Mouse (Mus musculus): ENCODE results near the gene Lyplal1. TPM values are rescaled to one million over a fixed set of nuclear protein-coding genes. Genes with fewer than 3 reads are reported as not detected.

Gene Lyplal1
- 9.0 and 9.7 TPM in 2 replicates for polyA plus RNA-seq (2015; fragmentation: Nextera tagmentation; extraction: Ambion mirVana)

DNA sequence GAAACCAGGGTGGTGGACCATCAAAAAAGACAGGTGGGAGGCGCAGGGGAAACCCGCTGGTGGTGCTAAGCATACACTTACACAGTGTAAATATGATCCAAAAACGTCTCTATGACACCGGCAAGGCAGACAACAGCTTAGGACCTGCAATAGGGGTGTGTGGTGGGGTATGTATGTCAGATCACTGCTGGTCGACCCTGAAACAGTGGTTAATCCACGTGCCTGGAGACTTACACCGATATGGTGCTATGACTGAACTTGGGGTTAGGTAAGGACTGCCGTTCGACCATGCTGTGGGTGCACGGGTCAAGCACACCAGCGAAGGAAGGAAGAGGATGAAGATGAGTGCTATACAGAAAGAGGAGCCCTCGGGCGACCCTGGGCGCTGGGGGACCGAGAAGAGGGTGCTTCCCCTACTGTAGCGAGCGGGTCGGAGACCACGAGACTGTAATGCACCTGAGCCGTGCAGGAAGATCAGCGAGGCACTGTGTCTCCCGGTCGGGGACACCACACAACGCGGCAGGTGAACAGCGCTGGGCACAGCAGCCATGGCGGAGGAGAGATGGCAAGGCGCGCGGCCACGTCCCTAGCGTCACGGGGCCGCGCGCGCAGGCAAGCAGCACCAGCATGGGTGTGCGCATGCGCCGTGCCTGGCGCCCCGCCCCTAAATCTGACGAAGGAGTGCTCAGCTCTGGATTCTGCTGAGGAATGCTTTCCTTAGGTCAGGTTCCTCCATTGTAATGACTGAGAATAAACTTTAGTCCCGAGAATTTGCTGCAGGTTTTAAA, at the start of gene Lyplal1:
Gene Lyplal1, minus strand, starts transcription at position 610 of the 788 bp plus-strand sequence.
- Histone ChIP-seq H3K9me3 (replicated peaks; ENCODE audit: control insufficient read depth, low read length) (no peaks in the 10 kb centered on the region), H3K4me2 (ENCODE audit: low read depth, low read length) (peak within 1 kb of the TSS; percentile 79), H3K36me3 (ENCODE audit: control insufficient read depth, insufficient read depth) (no peaks in the 10 kb centered on the region), H3K9ac (ENCODE audit: low read length) (peak within 1 kb of the TSS; percentile 87), H3K4me1 (ENCODE audit: control insufficient read depth, insufficient read depth, low read length) (peaks cover 3% of the 10 kb centered on the region; the same call in 1 of the 2 replicates), H3K27me3 (ENCODE audit: control insufficient read depth, insufficient read depth, low read length) (no peaks in the 10 kb centered on the region), H3K27ac (ENCODE audit: low read length) (peak within 1 kb of the TSS; percentile 56), H3K4me3 (ENCODE audit: low read length) (peak within 1 kb of the TSS; percentile 72)
- 4% methylated on average over 44 of the region's 44 CpGs for WGBS
- peak; percentile 92 for ATAC-seq (replicated peaks; ENCODE audit: extremely low read depth, insufficient read depth, low FRiP score)

DNA sequence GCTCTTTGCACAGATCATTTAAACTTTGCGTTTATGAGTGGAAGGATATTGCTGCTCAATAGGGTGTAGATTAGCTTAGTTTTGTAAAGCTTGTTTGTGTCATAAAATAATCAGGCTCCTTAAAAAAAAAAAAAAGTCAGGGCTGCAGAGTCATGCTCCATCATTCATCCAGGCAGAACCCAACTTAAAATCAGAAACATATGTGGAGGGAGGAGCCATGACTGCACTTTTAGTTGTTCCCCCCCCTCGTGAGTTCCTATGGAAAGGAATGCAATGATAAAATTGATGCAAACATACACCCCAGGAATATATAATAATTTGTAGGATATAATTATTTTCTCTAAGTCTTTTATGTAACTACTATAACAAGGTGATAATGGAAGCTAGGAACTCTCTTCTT, 46.5 kb upstream of the Lyplal1 start:
- H3K36me3 ChIP-seq (ENCODE audit: control insufficient read depth, insufficient read depth): no peaks in the 10 kb centered on the region
- no peak overlapping the region for H3K4me2 ChIP-seq (ENCODE audit: low read depth, low read length)
- H3K9me3 ChIP-seq (replicated peaks; ENCODE audit: control insufficient read depth, low read length): no peaks in the 10 kb centered on the region
- 0 out of 2 replicates have a peak, but pooled peaks have one; percentile 18 for ATAC-seq (replicated peaks; ENCODE audit: extremely low read depth, insufficient read depth, low FRiP score)
- H3K27ac ChIP-seq (ENCODE audit: low read length): no peak overlapping the region
- WGBS: 65% methylated on average over 2 of the region's 2 CpGs
- H3K4me1 ChIP-seq (ENCODE audit: control insufficient read depth, insufficient read depth, low read length): no peaks in the 10 kb centered on the region
- H3K9ac ChIP-seq (ENCODE audit: low read length): no peak overlapping the region
- H3K4me3 ChIP-seq (ENCODE audit: low read length): no peak overlapping the region
- no peaks in the 10 kb centered on the region for H3K27me3 ChIP-seq (ENCODE audit: control insufficient read depth, insufficient read depth, low read length)

DNA sequence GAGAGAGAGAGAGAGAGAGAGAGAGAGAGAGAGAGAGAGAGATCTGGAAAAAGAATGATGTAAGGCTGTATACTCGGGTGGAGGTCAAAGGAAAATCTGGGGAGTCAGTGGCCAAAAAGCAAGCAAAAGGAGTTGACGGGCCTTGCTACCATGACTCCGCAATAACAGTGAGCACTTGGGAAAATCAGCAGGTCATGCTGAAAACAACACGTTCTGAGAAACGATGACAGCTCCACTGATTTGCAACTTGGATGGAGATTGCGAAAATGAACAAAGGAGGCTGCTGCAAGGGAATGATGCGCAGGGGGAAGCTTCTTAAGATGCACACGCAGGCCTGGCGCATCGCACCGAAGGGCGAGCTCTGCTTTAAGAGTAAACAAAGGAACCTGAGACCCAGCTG, 46.1 kb upstream of the Lyplal1 start:
- H3K4me1 ChIP-seq (ENCODE audit: control insufficient read depth, insufficient read depth, low read length): no peaks in the 10 kb centered on the region
- no peak overlapping the region for H3K4me2 ChIP-seq (ENCODE audit: low read depth, low read length)
- H3K36me3 ChIP-seq (ENCODE audit: control insufficient read depth, insufficient read depth): no peaks in the 10 kb centered on the region
- H3K27ac ChIP-seq (ENCODE audit: low read length): no peak overlapping the region
- no peak overlapping the region for H3K4me3 ChIP-seq (ENCODE audit: low read length)
- ATAC-seq (replicated peaks; ENCODE audit: extremely low read depth, insufficient read depth, low FRiP score): peak; percentile 45; the same call in 1 of the 2 replicates
- no peaks in the 10 kb centered on the region for H3K27me3 ChIP-seq (ENCODE audit: control insufficient read depth, insufficient read depth, low read length)
- H3K9ac ChIP-seq (ENCODE audit: low read length): no peak overlapping the region
- H3K9me3 ChIP-seq (replicated peaks; ENCODE audit: control insufficient read depth, low read length): no peaks in the 10 kb centered on the region
- WGBS: 60% methylated on average over 12 of the region's 12 CpGs

DNA sequence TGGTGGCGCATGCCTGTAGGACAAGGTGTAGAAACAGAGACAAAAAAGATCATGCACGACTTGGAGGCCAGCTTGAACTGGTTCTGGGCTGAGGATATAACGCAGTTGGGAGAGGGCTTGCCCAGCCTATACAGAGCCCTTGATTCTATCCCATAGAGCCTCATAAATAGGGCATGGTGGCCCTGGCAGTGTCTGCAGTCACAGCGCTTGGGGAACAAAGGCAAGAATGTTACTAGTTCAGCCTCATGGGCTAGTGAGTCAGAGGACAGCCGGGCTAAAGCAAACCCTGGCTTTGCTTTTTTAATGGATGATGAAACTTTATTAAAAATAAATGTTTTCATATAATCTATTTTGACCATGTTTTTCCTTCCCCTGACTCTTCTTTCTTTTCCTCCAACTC, 33.3 kb upstream of the Lyplal1 start:
- 81% methylated on average over 5 of the region's 5 CpGs for WGBS
- H3K9me3 ChIP-seq (replicated peaks; ENCODE audit: control insufficient read depth, low read length): no peaks in the 10 kb centered on the region

DNA sequence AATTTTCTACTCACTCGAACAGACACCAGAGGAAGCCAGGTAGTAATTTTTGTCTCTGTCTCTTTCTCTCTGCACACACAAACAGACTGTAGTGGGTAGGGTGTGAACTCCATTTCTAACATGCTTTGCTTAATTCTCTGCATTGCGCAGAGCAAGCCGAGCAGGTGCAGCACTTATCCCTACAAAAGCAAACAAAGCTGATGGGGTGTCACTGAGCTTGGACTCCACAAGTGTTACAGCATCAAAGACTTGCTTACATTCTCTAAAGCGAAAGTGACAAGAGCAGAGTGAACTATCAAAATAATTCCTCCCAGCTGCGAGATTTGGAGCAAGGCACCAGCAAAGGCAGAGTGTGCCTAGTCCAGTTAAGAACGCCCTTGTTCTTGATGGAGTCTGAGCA, 28.3 kb upstream of the Lyplal1 start:
- H3K4me2 ChIP-seq (ENCODE audit: low read depth, low read length): no peak overlapping the region

More for the DNA sequence above, 33.3 kb upstream of the Lyplal1 start:
- no peaks in the 10 kb centered on the region for H3K4me1 ChIP-seq (ENCODE audit: control insufficient read depth, insufficient read depth, low read length)
- no peak for ATAC-seq (replicated peaks; ENCODE audit: extremely low read depth, insufficient read depth, low FRiP score)
- H3K27me3 ChIP-seq (ENCODE audit: control insufficient read depth, insufficient read depth, low read length): no peaks in the 10 kb centered on the region
- no peak overlapping the region for H3K27ac ChIP-seq (ENCODE audit: low read length)
- H3K36me3 ChIP-seq (ENCODE audit: control insufficient read depth, insufficient read depth): no peaks in the 10 kb centered on the region
- H3K4me2 ChIP-seq (ENCODE audit: low read depth, low read length): no peak overlapping the region
- no peak overlapping the region for H3K4me3 ChIP-seq (ENCODE audit: low read length)
- no peak overlapping the region for H3K9ac ChIP-seq (ENCODE audit: low read length)

DNA sequence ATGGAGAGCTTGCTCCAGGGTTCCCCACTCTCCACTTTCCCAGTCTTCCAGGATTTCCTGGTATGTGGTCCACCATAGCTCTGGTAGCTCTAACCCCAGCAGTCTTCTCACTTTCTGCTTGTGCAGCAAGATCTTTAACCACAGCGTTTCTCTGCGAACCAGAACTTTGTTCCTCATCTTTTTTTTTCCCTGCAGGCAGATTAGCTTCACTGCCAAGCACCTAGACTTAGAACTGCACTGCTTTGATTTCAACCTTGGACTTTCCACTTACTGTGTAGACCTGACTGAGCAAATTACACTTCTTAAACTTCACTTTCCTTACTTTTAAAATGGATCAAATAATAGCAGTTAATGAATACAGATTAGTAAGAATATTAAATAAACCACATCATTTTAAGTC, 23.1 kb upstream of the Lyplal1 start:
- ATAC-seq (replicated peaks; ENCODE audit: extremely low read depth, insufficient read depth, low FRiP score): no peak

More for the DNA sequence above, 28.3 kb upstream of the Lyplal1 start:
- H3K9me3 ChIP-seq (replicated peaks; ENCODE audit: control insufficient read depth, low read length): no peaks in the 10 kb centered on the region
- H3K4me3 ChIP-seq (ENCODE audit: low read length): no peak overlapping the region
- ATAC-seq (replicated peaks; ENCODE audit: extremely low read depth, insufficient read depth, low FRiP score): no peak
- 39% methylated on average over 6 of the region's 6 CpGs for WGBS
- H3K36me3 ChIP-seq (ENCODE audit: control insufficient read depth, insufficient read depth): no peaks in the 10 kb centered on the region
- H3K27me3 ChIP-seq (ENCODE audit: control insufficient read depth, insufficient read depth, low read length): no peaks in the 10 kb centered on the region
- H3K27ac ChIP-seq (ENCODE audit: low read length): no peak overlapping the region
- no peak overlapping the region for H3K9ac ChIP-seq (ENCODE audit: low read length)
- H3K4me1 ChIP-seq (ENCODE audit: control insufficient read depth, insufficient read depth, low read length): no peaks in the 10 kb centered on the region

DNA sequence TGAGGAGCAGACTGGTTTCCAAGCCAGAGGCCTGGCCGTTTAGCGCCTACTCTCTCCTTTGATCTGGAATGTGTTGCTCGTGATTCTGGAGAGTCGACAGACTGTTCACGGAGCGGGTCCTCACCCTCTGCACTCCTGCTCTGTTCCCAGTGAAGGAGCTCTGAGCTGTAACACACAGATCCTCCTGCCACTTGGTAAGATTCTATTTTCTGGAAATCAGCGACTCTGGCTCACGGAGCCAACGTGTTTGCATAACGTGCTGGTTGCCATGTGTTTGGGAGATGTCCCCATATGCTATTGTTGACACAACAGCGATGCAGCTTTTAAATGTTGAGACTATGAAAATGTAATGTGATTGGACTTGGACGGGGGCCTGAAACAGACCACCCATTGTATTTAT, 20.8 kb upstream of the Lyplal1 start:
- Histone ChIP-seq H3K27ac (ENCODE audit: low read length) (no peak overlapping the region), H3K9ac (ENCODE audit: low read length) (no peak overlapping the region), H3K4me2 (ENCODE audit: low read depth, low read length) (no peak overlapping the region), H3K4me1 (ENCODE audit: control insufficient read depth, insufficient read depth, low read length) (no peaks in the 10 kb centered on the region), H3K4me3 (ENCODE audit: low read length) (no peak overlapping the region), H3K36me3 (ENCODE audit: control insufficient read depth, insufficient read depth) (no peaks in the 10 kb centered on the region), H3K9me3 (replicated peaks; ENCODE audit: control insufficient read depth, low read length) (no peaks in the 10 kb centered on the region), H3K27me3 (ENCODE audit: control insufficient read depth, insufficient read depth, low read length) (no peaks in the 10 kb centered on the region)
- no peak for ATAC-seq (replicated peaks; ENCODE audit: extremely low read depth, insufficient read depth, low FRiP score)
- 65% methylated on average over 12 of the region's 12 CpGs for WGBS

More for the DNA sequence above, 23.1 kb upstream of the Lyplal1 start:
- no peak overlapping the region for H3K9ac ChIP-seq (ENCODE audit: low read length)
- H3K27ac ChIP-seq (ENCODE audit: low read length): no peak overlapping the region
- no peak overlapping the region for H3K4me3 ChIP-seq (ENCODE audit: low read length)
- no peaks in the 10 kb centered on the region for H3K4me1 ChIP-seq (ENCODE audit: control insufficient read depth, insufficient read depth, low read length)
- no peaks in the 10 kb centered on the region for H3K9me3 ChIP-seq (replicated peaks; ENCODE audit: control insufficient read depth, low read length)
- 66% methylated on average over 2 of the region's 2 CpGs for WGBS
- H3K4me2 ChIP-seq (ENCODE audit: low read depth, low read length): no peak overlapping the region
- no peaks in the 10 kb centered on the region for H3K36me3 ChIP-seq (ENCODE audit: control insufficient read depth, insufficient read depth)
- no peaks in the 10 kb centered on the region for H3K27me3 ChIP-seq (ENCODE audit: control insufficient read depth, insufficient read depth, low read length)

DNA sequence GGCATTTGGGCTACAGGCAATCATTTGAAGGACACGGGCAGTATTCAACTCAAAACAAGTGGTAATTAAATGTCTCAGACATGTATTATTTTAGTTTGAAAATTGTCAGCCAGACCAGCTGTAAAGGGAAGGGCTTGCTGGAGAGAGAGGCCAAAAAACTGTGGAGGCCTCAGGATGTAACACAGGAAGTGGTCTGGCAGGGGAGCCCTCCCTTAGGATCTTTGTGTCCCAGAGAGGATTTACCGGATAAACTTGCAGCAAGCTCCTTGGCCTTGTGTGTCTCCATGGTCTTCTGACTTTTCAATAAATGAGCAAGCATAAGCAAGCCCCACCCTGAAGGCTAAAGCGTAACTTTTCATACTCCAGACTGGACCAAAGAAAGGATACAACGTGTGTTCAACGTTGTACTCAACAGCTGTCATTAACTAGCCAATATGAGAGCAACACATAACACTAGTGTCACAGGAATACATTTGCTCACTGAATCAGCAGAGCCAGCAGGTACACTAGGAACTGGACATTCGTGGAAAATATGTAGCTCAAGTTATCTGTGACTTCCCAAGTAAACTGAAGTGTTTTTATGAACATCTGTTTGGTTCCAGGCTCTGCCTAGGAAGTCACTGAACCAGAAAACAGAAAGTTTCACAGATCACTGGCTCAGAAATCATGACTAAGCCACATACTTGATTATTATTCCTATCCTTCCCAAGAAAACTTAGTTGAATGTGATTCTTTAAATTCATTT, 19.7 kb upstream of the Lyplal1 start:
- WGBS: 66% methylated on average over 6 of the region's 6 CpGs
- Histone ChIP-seq H3K27ac (ENCODE audit: low read length) (no peak overlapping the region), H3K27me3 (ENCODE audit: control insufficient read depth, insufficient read depth, low read length) (no peaks in the 10 kb centered on the region)

DNA sequence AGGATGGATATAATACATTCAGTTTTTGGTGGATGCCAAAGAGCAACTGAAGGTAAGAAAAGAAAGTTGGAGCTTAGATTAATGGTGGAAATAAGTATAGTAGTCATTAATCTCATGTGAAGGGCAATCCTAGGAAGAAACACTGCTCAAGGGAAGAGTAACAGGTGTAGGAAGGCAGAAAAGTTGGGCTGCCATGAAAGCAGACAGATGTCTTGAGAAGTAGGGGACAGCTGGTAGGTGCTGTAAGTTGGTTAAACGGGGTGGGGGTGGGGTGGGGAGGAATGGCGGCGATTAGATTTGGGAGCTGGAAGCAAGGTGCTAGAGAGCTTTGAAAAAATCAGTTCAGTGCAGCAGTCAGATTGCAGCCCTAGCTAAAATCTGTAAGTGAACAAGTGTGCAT, 14.4 kb upstream of the Lyplal1 start:
- Histone ChIP-seq H3K27me3 (ENCODE audit: control insufficient read depth, insufficient read depth, low read length) (no peaks in the 10 kb centered on the region), H3K9me3 (replicated peaks; ENCODE audit: control insufficient read depth, low read length) (no peaks in the 10 kb centered on the region), H3K9ac (ENCODE audit: low read length) (no peak overlapping the region), H3K27ac (ENCODE audit: low read length) (no peak overlapping the region), H3K4me2 (ENCODE audit: low read depth, low read length) (no peak overlapping the region), H3K4me3 (ENCODE audit: low read length) (no peak overlapping the region), H3K36me3 (ENCODE audit: control insufficient read depth, insufficient read depth) (no peaks in the 10 kb centered on the region), H3K4me1 (ENCODE audit: control insufficient read depth, insufficient read depth, low read length) (no peaks in the 10 kb centered on the region)
- ATAC-seq (replicated peaks; ENCODE audit: extremely low read depth, insufficient read depth, low FRiP score): no peak
- 77% methylated on average over 3 of the region's 3 CpGs for WGBS

More for the DNA sequence above, 19.7 kb upstream of the Lyplal1 start:
- Histone ChIP-seq H3K9me3 (replicated peaks; ENCODE audit: control insufficient read depth, low read length) (no peaks in the 10 kb centered on the region), H3K9ac (ENCODE audit: low read length) (no peak overlapping the region), H3K4me3 (ENCODE audit: low read length) (no peak overlapping the region), H3K4me1 (ENCODE audit: control insufficient read depth, insufficient read depth, low read length) (no peaks in the 10 kb centered on the region), H3K4me2 (ENCODE audit: low read depth, low read length) (no peak overlapping the region), H3K36me3 (ENCODE audit: control insufficient read depth, insufficient read depth) (no peaks in the 10 kb centered on the region)
- no peak for ATAC-seq (replicated peaks; ENCODE audit: extremely low read depth, insufficient read depth, low FRiP score)
